Mouse (Mus musculus) C2C12 (cell line): ENCODE results near the gene Raver2.

Experiments used
- FOSL1 ChIP-seq: IDR thresholded peaks from one replicate; pipeline ENCODE4 v1.8.0; 2011; ENCODE audit warnings: mild to moderate bottlenecking, low read length; ENCODE audit not compliant: poor library complexity, insufficient read depth, severe bottlenecking
- MAX ChIP-seq: IDR thresholded peaks from one replicate; pipeline ENCODE4 v1.6.1; 2011; ENCODE audit warnings: mild to moderate bottlenecking, control low read depth

- no peak for TF ChIP-seq MAX
- TF ChIP-seq FOSL1 = no peak
Measured at GRCm38 (mm10) chr4:101185216-101185615, 116.4 kb downstream of the Raver2 start.
